10 mouse cellular contexts compared by ENCODE assay signal in genomic region chr1:74028118-74028880, GRCm38 (mm10).
A peak's percentile ranks its signal among the peaks of the same experiment; 100 is the strongest.
DNase-seq lines count a peak whose midpoint lies in the region; ATAC-seq and TF ChIP-seq lines count a peak whose summit lies in the region.
"Had no signal": no experiment of that assay in that cellular context is flagged by ENCODE, and none has a peak within 500 bp of the region (broad histone marks: within the 10 kb centered on the region; RNA-seq: fewer than 3 reads in every experiment).

No protein-coding gene starts in this region.

- H3K79me2 ChIP-seq in liver, adult 2 months (ENCODE audit: control insufficient read depth, insufficient read depth, low read length): peaks cover 66% of the 10 kb centered on the region
- H3K79me2 ChIP-seq in myocyte (ENCODE audit: control insufficient read depth, insufficient read depth): peaks cover 74% of the 10 kb centered on the region

- TF ChIP-seq CTCF in liver, adult 2 months (IDR thresholded peaks at IDR 0.05; ENCODE audit: low read depth, low read length): no peak

- 91% methylated on average over 13 of the region's 13 CpGs for WGBS in forebrain, embryonic 13.5 days
- 85% methylated on average over 13 of the region's 13 CpGs for WGBS in forebrain, embryonic 11.5 days
- WGBS in liver, adult 2 months: 61% methylated on average over 13 of the region's 13 CpGs
- 87% methylated on average over 13 of the region's 13 CpGs for WGBS in hindbrain, embryonic 14.5 days

- H3K27me3 ChIP-seq in forebrain, embryonic 13.5 days: no peaks in the 10 kb centered on the region
- H3K27me3 ChIP-seq in forebrain, embryonic 11.5 days (ENCODE audit: control insufficient read depth, insufficient read depth, low read length): no peaks in the 10 kb centered on the region
- no peaks in the 10 kb centered on the region for H3K27me3 ChIP-seq in liver, adult 2 months (ENCODE audit: control insufficient read depth, insufficient read depth, low read length)
- H3K27me3 ChIP-seq in hindbrain, embryonic 14.5 days (ENCODE audit: control insufficient read depth, insufficient read depth, low read length): no peaks in the 10 kb centered on the region
- H3K27me3 ChIP-seq in myocyte (ENCODE audit: control insufficient read depth, insufficient read depth, insufficient read length): no peaks in the 10 kb centered on the region
- H3K27me3 ChIP-seq: neural tube, embryonic 12.5 days had no signal

- no peak for TF ChIP-seq POLR2A in liver, adult 2 months (IDR thresholded peaks at IDR 0.05; ENCODE audit: extremely low read depth, insufficient read depth, low read length)
- TF ChIP-seq POLR2A in myocyte (IDR thresholded peaks at IDR 0.05; ENCODE audit: insufficient read length, low read depth): no peak

- H3K4me1 ChIP-seq in forebrain, embryonic 13.5 days: peaks cover 29% of the 10 kb centered on the region
- H3K4me1 ChIP-seq in forebrain, embryonic 11.5 days (replicated peaks; ENCODE audit: control insufficient read depth, insufficient read depth, low read length): 0 out of 2 replicates have a peak, but pooled peaks cover 3% of the 10 kb centered on the region
- peaks cover 73% of the 10 kb centered on the region for H3K4me1 ChIP-seq in liver, adult 2 months (ENCODE audit: control insufficient read depth, insufficient read depth, low read length)
- peaks cover 13% of the 10 kb centered on the region for H3K4me1 ChIP-seq in hindbrain, embryonic 14.5 days (replicated peaks; ENCODE audit: control insufficient read depth, insufficient read depth, low read length)

- no peak for ATAC-seq in forebrain, embryonic 13.5 days
- no peak for ATAC-seq in forebrain, embryonic 11.5 days (replicated peaks; ENCODE audit: low FRiP score)
- ATAC-seq in hindbrain, embryonic 14.5 days (ENCODE audit: low FRiP score): no peak

- H3ac ChIP-seq in myocyte (ENCODE audit: control insufficient read depth, insufficient read length): no peak overlapping the region

- H3K9ac ChIP-seq in forebrain, embryonic 13.5 days: no peak overlapping the region
- H3K9ac ChIP-seq in forebrain, embryonic 11.5 days (ENCODE audit: low read length): no peak overlapping the region
- H3K9ac ChIP-seq in liver, adult 2 months (ENCODE audit: low read depth, low read length): peak overlapping the region; percentile 48; the same call in 1 of the 2 replicates
- no peak overlapping the region for H3K9ac ChIP-seq in hindbrain, embryonic 14.5 days
- H3K9ac ChIP-seq: neural tube, embryonic 12.5 days had no signal

- no peak overlapping the region for H3K4me3 ChIP-seq in forebrain, embryonic 13.5 days
- H3K4me3 ChIP-seq in forebrain, embryonic 11.5 days (ENCODE audit: low read depth, low read length): no peak overlapping the region
- no peak overlapping the region for H3K4me3 ChIP-seq in liver, adult 2 months (ENCODE audit: insufficient read depth, low read depth, low read length)
- no peak overlapping the region for H3K4me3 ChIP-seq in hindbrain, embryonic 14.5 days (replicated peaks; ENCODE audit: low read length)
- H3K4me3 ChIP-seq in myocyte: no peak overlapping the region
- H3K4me3 ChIP-seq: neural tube, embryonic 12.5 days had no signal

- H3K36me3 ChIP-seq in forebrain, embryonic 13.5 days (ENCODE audit: poor library complexity, severe bottlenecking): no peaks in the 10 kb centered on the region
- no peaks in the 10 kb centered on the region for H3K36me3 ChIP-seq in forebrain, embryonic 11.5 days (ENCODE audit: control insufficient read depth, insufficient read depth, low read length)
- H3K36me3 ChIP-seq in liver, adult 2 months (ENCODE audit: control insufficient read depth, insufficient read depth, low read length): no peaks in the 10 kb centered on the region
- H3K36me3 ChIP-seq in hindbrain, embryonic 14.5 days (replicated peaks; ENCODE audit: control insufficient read depth, insufficient read depth): no peaks in the 10 kb centered on the region
- H3K36me3 ChIP-seq in myocyte (ENCODE audit: control insufficient read depth, insufficient read depth): no peaks in the 10 kb centered on the region
- H3K36me3 ChIP-seq: neural tube, embryonic 12.5 days had no signal

- H3K4me2 ChIP-seq in forebrain, embryonic 13.5 days: no peak overlapping the region
- no peak overlapping the region for H3K4me2 ChIP-seq in forebrain, embryonic 11.5 days (ENCODE audit: low read depth, low read length, severe bottlenecking)
- no peak overlapping the region for H3K4me2 ChIP-seq in hindbrain, embryonic 14.5 days (replicated peaks)
- H3K4me2 ChIP-seq in myocyte (ENCODE audit: low read depth): peak overlapping the region; percentile 72
- H3K4me2 ChIP-seq: neural tube, embryonic 12.5 days had no signal

- H3K9me3 ChIP-seq in forebrain, embryonic 13.5 days (replicated peaks): no peaks in the 10 kb centered on the region
- H3K9me3 ChIP-seq in forebrain, embryonic 11.5 days (ENCODE audit: control insufficient read depth, low read length): no peaks in the 10 kb centered on the region
- H3K9me3 ChIP-seq in hindbrain, embryonic 14.5 days (ENCODE audit: control insufficient read depth, low read length): no peaks in the 10 kb centered on the region
- H3K9me3 ChIP-seq: neural tube, embryonic 12.5 days had no signal

- 0 out of 2 replicates have a peak overlapping the region, but pooled peaks have one; percentile 36 for H3K27ac ChIP-seq in forebrain, embryonic 13.5 days
- H3K27ac ChIP-seq in forebrain, embryonic 11.5 days (ENCODE audit: low read depth, low read length): no peak overlapping the region
- H3K27ac ChIP-seq in liver, adult 2 months (replicated peaks; ENCODE audit: insufficient read depth, low read depth, low read length): peak overlapping the region; percentile 78
- H3K27ac ChIP-seq in hindbrain, embryonic 14.5 days: peak overlapping the region; percentile 59; the same call in 1 of the 2 replicates
- H3K27ac ChIP-seq: neural tube, embryonic 12.5 days had no signal

- DNase-seq in forebrain, embryonic 11.5 days (ENCODE audit: low spot score): no peak
- no peak for DNase-seq in liver, adult 2 months (ENCODE audit: extremely low read depth, low read depth, low spot score)
- DNase-seq in liver: no peak
- no peak for DNase-seq in hindbrain, embryonic 14.5 days (ENCODE audit: low spot score)
- no peak for DNase-seq in urinary bladder, postnatal 10 days (ENCODE audit: low spot score)
- DNase-seq in T-cell, adult 2 months (ENCODE audit: low spot score): no peak
- DNase-seq: thymus, adult 18-20 months had no signal

TF ChIP-seq in myocyte, 11 proteins besides CTCF, POLR2A, EP300 and RAD21:
- TF ChIP-seq POLR2AphosphoS2 (IDR thresholded peaks at IDR 0.05; ENCODE audit: insufficient read length, low read depth): no peak
- TF ChIP-seq REST (IDR thresholded peaks at IDR 0.05; ENCODE audit: insufficient read depth, insufficient read length): no peak
- no peak for TF ChIP-seq USF1 (IDR thresholded peaks at IDR 0.05; ENCODE audit: low read depth)
- TF ChIP-seq E2F4 (IDR thresholded peaks at IDR 0.05; ENCODE audit: insufficient read depth): no peak
- no peak for TF ChIP-seq TCF3 (IDR thresholded peaks at IDR 0.05; ENCODE audit: insufficient read length, low read depth)
- no peak for TF ChIP-seq TCF12 (IDR thresholded peaks at IDR 0.05; ENCODE audit: insufficient read depth, poor library complexity, severe bottlenecking)
- no peak for TF ChIP-seq MYOG (IDR thresholded peaks at IDR 0.05; ENCODE audit: control insufficient read depth in 1 of 3, insufficient read depth in 1 of 3, insufficient read length in 2 of 3, low read depth in 2 of 3)
- no peak for TF ChIP-seq SRF (IDR thresholded peaks at IDR 0.05; ENCODE audit: control insufficient read depth, insufficient read length, low read depth)
- no peak for TF ChIP-seq MAX (IDR thresholded peaks at IDR 0.05; ENCODE audit: low read depth)
- TF ChIP-seq MYOD1 (IDR thresholded peaks at IDR 0.05; ENCODE audit: control insufficient read depth in 1 of 3, insufficient read length in 2 of 3, low read depth in 2 of 3): no peak
